Mouse (Mus musculus): ENCODE measurements around the gene Taf8. TPM values are rescaled to one million over a fixed set of nuclear protein-coding genes. Genes with fewer than 3 reads are reported as not detected.

Taf8 gene
- polyA plus RNA-seq, 1 experiment from 2014 or later: 19.5 TPM

GRCm38 (mm10) chr17:47524991-47525390 is 22.9 kb upstream of the Taf8 start:
- Histone ChIP-seq H3K27ac (replicated peaks; ENCODE audit: low read depth, low read length) (no peak overlapping the region), H3K27me3 (replicated peaks; ENCODE audit: control insufficient read depth, insufficient read depth, low read length) (no peaks in the 10 kb centered on the region), H3K4me3 (ENCODE audit: low read depth, low read length) (no peak overlapping the region), H3K4me2 (ENCODE audit: low read depth, low read length) (no peak overlapping the region), H3K9ac (ENCODE audit: low read depth, low read length) (no peak overlapping the region), H3K9me3 (ENCODE audit: control insufficient read depth, low read length) (no peaks in the 10 kb centered on the region), H3K36me3 (ENCODE audit: control insufficient read depth, insufficient read depth, low read length) (no peaks in the 10 kb centered on the region), H3K4me1 (ENCODE audit: control insufficient read depth, insufficient read depth, low read length) (peaks cover 47% of the 10 kb centered on the region)
- DNase-seq (ENCODE audit: low spot score) (no peak), ATAC-seq (ENCODE audit: low read depth) (no peak)
- WGBS: 90% methylated on average over 6 of the region's 6 CpGs

DNA sequence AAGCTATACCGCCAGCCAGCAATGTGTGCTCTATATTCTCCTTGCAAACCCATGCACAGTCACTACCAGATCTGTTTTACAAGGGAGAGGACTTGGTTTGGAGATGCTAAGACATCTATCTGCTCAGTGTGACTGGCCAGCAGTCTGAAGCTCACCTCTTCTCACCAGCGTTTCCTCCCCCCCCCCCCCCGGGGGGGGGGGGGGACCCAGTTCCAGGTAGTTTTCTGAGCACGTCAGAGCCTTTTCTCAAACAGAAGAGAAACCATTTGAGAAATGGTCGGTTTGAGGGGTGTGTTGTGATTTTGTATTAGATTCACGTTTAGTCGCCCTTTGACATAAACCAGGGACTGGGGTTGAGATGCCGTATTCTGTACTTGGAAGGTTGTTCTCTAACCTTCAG is 22.0 kb upstream of the Taf8 start:
- Histone ChIP-seq H3K9ac (ENCODE audit: low read depth, low read length) (no peak overlapping the region), H3K36me3 (ENCODE audit: control insufficient read depth, insufficient read depth, low read length) (no peaks in the 10 kb centered on the region), H3K9me3 (ENCODE audit: control insufficient read depth, low read length) (no peaks in the 10 kb centered on the region), H3K4me2 (ENCODE audit: low read depth, low read length) (no peak overlapping the region), H3K4me3 (ENCODE audit: low read depth, low read length) (no peak overlapping the region), H3K27ac (replicated peaks; ENCODE audit: low read depth, low read length) (no peak overlapping the region), H3K27me3 (replicated peaks; ENCODE audit: control insufficient read depth, insufficient read depth, low read length) (no peaks in the 10 kb centered on the region), H3K4me1 (ENCODE audit: control insufficient read depth, insufficient read depth, low read length) (peaks cover 50% of the 10 kb centered on the region)
- DNase-seq (ENCODE audit: low spot score) (no peak), ATAC-seq (ENCODE audit: low read depth) (no peak)
- WGBS: 72% methylated on average over 8 of the region's 8 CpGs

- H3K4me1 ChIP-seq (ENCODE audit: control insufficient read depth, insufficient read depth, low read length): peaks cover 49% of the 10 kb centered on the region
- WGBS: 51% methylated on average over 13 of the region's 18 CpGs
- peak overlapping the region; percentile 96 for H3K27ac ChIP-seq (replicated peaks; ENCODE audit: low read depth, low read length)
- ATAC-seq (ENCODE audit: low read depth) (no peak), DNase-seq (ENCODE audit: low spot score) (peak; percentile 75)
- H3K4me2 ChIP-seq (ENCODE audit: low read depth, low read length): no peak overlapping the region
- no peaks in the 10 kb centered on the region for H3K27me3 ChIP-seq (replicated peaks; ENCODE audit: control insufficient read depth, insufficient read depth, low read length)
- H3K9me3 ChIP-seq (ENCODE audit: control insufficient read depth, low read length): no peaks in the 10 kb centered on the region
- no peak overlapping the region for H3K4me3 ChIP-seq (ENCODE audit: low read depth, low read length)
- no peaks in the 10 kb centered on the region for H3K36me3 ChIP-seq (ENCODE audit: control insufficient read depth, insufficient read depth, low read length)
- 0 out of 2 replicates have a peak overlapping the region, but pooled peaks have one; percentile 3 for H3K9ac ChIP-seq (ENCODE audit: low read depth, low read length)
These were observed 21.2 kb upstream of the Taf8 start for GRCm38 (mm10) chr17:47523211-47523682.

DNA sequence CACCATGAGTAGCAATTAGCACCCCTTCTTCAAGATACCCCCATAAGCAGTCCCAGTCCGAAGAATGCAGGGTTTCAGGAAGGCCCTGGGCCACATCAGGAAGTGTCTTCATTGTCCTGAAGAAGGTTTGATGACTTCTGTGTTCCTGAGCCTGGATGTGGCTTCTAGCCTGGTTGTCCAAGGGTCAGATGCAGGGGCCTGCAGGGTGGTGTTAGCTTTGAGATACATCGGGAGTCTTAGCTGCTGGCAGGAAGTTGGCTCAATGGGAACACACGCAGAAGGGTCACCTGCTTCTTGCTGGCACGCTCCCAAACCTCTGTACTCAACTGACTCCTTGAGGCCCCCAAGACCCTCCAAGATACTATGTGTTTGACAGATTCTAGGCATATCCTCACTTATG is 20.4 kb upstream of the Taf8 start:
- 47% methylated on average over 4 of the region's 4 CpGs for WGBS
- DNase-seq (ENCODE audit: low spot score): peak; percentile 17
- H3K4me2 ChIP-seq (ENCODE audit: low read depth, low read length): no peak overlapping the region

DNA sequence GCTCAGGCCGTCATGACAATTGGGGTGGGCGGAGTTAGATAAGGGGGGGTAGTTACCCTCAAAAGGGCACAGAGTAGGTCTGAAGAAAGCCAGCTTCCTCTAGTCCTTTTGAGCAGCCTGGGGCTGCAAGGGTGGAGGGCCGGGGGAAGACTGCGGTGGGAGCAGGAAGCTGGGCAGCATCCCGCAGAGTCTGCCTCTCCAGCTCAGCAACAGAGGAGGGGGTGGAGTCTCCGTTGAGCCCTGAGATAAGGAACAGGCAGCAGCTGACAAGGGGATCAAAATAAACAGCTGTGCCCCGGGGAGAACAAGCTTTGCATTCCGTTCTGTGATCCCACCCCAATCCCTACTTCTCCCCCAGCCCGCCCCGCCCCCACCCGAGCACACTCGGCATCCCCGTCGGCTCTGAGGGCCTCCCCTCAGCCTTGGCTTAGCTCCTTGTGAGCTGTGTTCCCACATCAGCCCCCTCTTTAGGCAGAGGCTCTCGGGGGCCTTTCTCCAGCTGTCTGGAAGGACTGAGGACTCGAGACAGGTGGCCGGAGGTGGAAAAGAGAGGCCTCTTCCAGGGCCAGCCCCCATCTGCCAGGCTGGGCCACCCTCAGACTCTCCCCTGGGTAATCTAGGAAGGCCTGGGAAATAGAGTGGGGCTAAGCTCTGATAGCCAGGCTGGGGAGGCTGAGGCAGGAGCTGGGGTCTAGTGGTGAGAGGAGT is 19.6 kb upstream of the Taf8 start:
- peak; percentile 90 for ATAC-seq (ENCODE audit: low read depth)
- H3K27ac ChIP-seq (replicated peaks; ENCODE audit: low read depth, low read length): peak overlapping the region; percentile 96
- H3K27me3 ChIP-seq (replicated peaks; ENCODE audit: control insufficient read depth, insufficient read depth, low read length): no peaks in the 10 kb centered on the region
- H3K4me3 ChIP-seq (ENCODE audit: low read depth, low read length): peak overlapping the region; percentile 17; the same call in 1 of the 2 replicates
- H3K9me3 ChIP-seq (ENCODE audit: control insufficient read depth, low read length): no peaks in the 10 kb centered on the region
- H3K36me3 ChIP-seq (ENCODE audit: control insufficient read depth, insufficient read depth, low read length): no peaks in the 10 kb centered on the region
- peak; percentile 97 for DNase-seq (ENCODE audit: low spot score)
- peak overlapping the region; percentile 49 for H3K4me2 ChIP-seq (ENCODE audit: low read depth, low read length)
- 3% methylated on average over 16 of the region's 17 CpGs for WGBS
- peak overlapping the region; percentile 59 for H3K9ac ChIP-seq (ENCODE audit: low read depth, low read length)
- H3K4me1 ChIP-seq (ENCODE audit: control insufficient read depth, insufficient read depth, low read length): peaks cover 43% of the 10 kb centered on the region

More for the DNA sequence above, 20.4 kb upstream of the Taf8 start:
- Histone ChIP-seq H3K9ac (ENCODE audit: low read depth, low read length) (peak overlapping the region; percentile 41; the same call in 1 of the 2 replicates), H3K27ac (replicated peaks; ENCODE audit: low read depth, low read length) (peak overlapping the region; percentile 96), H3K36me3 (ENCODE audit: control insufficient read depth, insufficient read depth, low read length) (no peaks in the 10 kb centered on the region), H3K9me3 (ENCODE audit: control insufficient read depth, low read length) (no peaks in the 10 kb centered on the region), H3K27me3 (replicated peaks; ENCODE audit: control insufficient read depth, insufficient read depth, low read length) (no peaks in the 10 kb centered on the region), H3K4me3 (ENCODE audit: low read depth, low read length) (no peak overlapping the region), H3K4me1 (ENCODE audit: control insufficient read depth, insufficient read depth, low read length) (peaks cover 49% of the 10 kb centered on the region)
- ATAC-seq (ENCODE audit: low read depth): no peak

GRCm38 (mm10) chr17:47518205-47518604 is 16.1 kb upstream of the Taf8 start:
- Histone ChIP-seq H3K9me3 (ENCODE audit: control insufficient read depth, low read length) (no peaks in the 10 kb centered on the region), H3K9ac (ENCODE audit: low read depth, low read length) (peak overlapping the region; percentile 44; the same call in 1 of the 2 replicates), H3K4me3 (ENCODE audit: low read depth, low read length) (no peak overlapping the region), H3K27ac (replicated peaks; ENCODE audit: low read depth, low read length) (peak overlapping the region; percentile 95), H3K36me3 (ENCODE audit: control insufficient read depth, insufficient read depth, low read length) (no peaks in the 10 kb centered on the region), H3K4me2 (ENCODE audit: low read depth, low read length) (peak overlapping the region; percentile 40), H3K4me1 (ENCODE audit: control insufficient read depth, insufficient read depth, low read length) (peaks cover 44% of the 10 kb centered on the region), H3K27me3 (replicated peaks; ENCODE audit: control insufficient read depth, insufficient read depth, low read length) (no peaks in the 10 kb centered on the region)
- ATAC-seq (ENCODE audit: low read depth): peak; percentile 63
- WGBS: 11% methylated on average over 8 of the region's 8 CpGs
- peak; percentile 92 for DNase-seq (ENCODE audit: low spot score)

GRCm38 (mm10) chr17:47516232-47516631 is 14.1 kb upstream of the Taf8 start:
- Histone ChIP-seq H3K27ac (replicated peaks; ENCODE audit: low read depth, low read length) (no peak overlapping the region), H3K36me3 (ENCODE audit: control insufficient read depth, insufficient read depth, low read length) (no peaks in the 10 kb centered on the region), H3K4me1 (ENCODE audit: control insufficient read depth, insufficient read depth, low read length) (peaks cover 33% of the 10 kb centered on the region), H3K27me3 (replicated peaks; ENCODE audit: control insufficient read depth, insufficient read depth, low read length) (no peaks in the 10 kb centered on the region), H3K4me2 (ENCODE audit: low read depth, low read length) (no peak overlapping the region), H3K9ac (ENCODE audit: low read depth, low read length) (no peak overlapping the region), H3K9me3 (ENCODE audit: control insufficient read depth, low read length) (no peaks in the 10 kb centered on the region), H3K4me3 (ENCODE audit: low read depth, low read length) (no peak overlapping the region)
- ATAC-seq (ENCODE audit: low read depth): no peak
- 95% methylated on average over 3 of the region's 3 CpGs for WGBS
- no peak for DNase-seq (ENCODE audit: low spot score)

GRCm38 (mm10) chr17:47515180-47515844 is 13.2 kb upstream of the Taf8 start:
- peak; percentile 17 for DNase-seq (ENCODE audit: low spot score)
- WGBS: 69% methylated on average over 7 of the region's 7 CpGs
- Histone ChIP-seq H3K4me3 (ENCODE audit: low read depth, low read length) (no peak overlapping the region), H3K36me3 (ENCODE audit: control insufficient read depth, insufficient read depth, low read length) (no peaks in the 10 kb centered on the region), H3K9ac (ENCODE audit: low read depth, low read length) (no peak overlapping the region), H3K27me3 (replicated peaks; ENCODE audit: control insufficient read depth, insufficient read depth, low read length) (no peaks in the 10 kb centered on the region), H3K4me2 (ENCODE audit: low read depth, low read length) (no peak overlapping the region), H3K27ac (replicated peaks; ENCODE audit: low read depth, low read length) (no peak overlapping the region; the same call in 1 of the 2 replicates), H3K9me3 (ENCODE audit: control insufficient read depth, low read length) (no peaks in the 10 kb centered on the region), H3K4me1 (ENCODE audit: control insufficient read depth, insufficient read depth, low read length) (peaks cover 32% of the 10 kb centered on the region)
- no peak for ATAC-seq (ENCODE audit: low read depth)

Measured in embryonic facial prominence, embryonic 14.5 days (tissue).